Mouse (Mus musculus) forebrain, embryonic 16.5 days (tissue): Measurements from ENCODE around the gene Nmur1. TPM values are rescaled to one million over a fixed set of nuclear protein-coding genes. Genes with fewer than 3 reads are reported as not detected.
A peak's percentile ranks its signal among the peaks of the same experiment; 100 is the strongest.
"Not testable (repeated sequence)": the region's sequence is repeated elsewhere in the genome, so short reads cannot be mapped to it uniquely, and the experiment has no call there.

Source experiments
- ATAC-seq: fragments of 200-750 bp; cut with Nextera tagmentation; 2 replicates; pipeline ENCODE4 v1.8.0; 2017; ENCODE audit warnings: mild to moderate bottlenecking, moderate library complexity
- H3K27ac ChIP-seq: fragments of 300-500 bp; sonication (generic); 2 replicates; pipeline ENCODE4 v1.5.1; 2014; ENCODE audit warnings: low read length, control low read depth
- H3K27me3 ChIP-seq: fragments of 300-500 bp; sonication (generic); replicated peaks from 2 replicates; pipeline ENCODE4 v1.6.1; 2014; ENCODE audit warnings: low read length; ENCODE audit not compliant: control insufficient read depth, insufficient read depth
- H3K36me3 ChIP-seq: fragments of 300-500 bp; sonication (generic); 2 replicates; pipeline ENCODE4 v1.6.1; 2014; ENCODE audit not compliant: control insufficient read depth, insufficient read depth
- H3K4me1 ChIP-seq: fragments of 300-500 bp; sonication (generic); replicated peaks from 2 replicates; pipeline ENCODE4 v1.6.1; 2014; ENCODE audit warnings: low read length; ENCODE audit not compliant: control insufficient read depth, insufficient read depth
- H3K4me2 ChIP-seq: fragments of 300-500 bp; sonication (generic); 2 replicates; pipeline ENCODE4 v1.6.1; 2014; ENCODE audit warnings: mild to moderate bottlenecking, low read length, control low read depth
- H3K4me3 ChIP-seq: fragments of 300-500 bp; sonication (generic); replicated peaks from 2 replicates; pipeline ENCODE4 v1.5.1; 2014; ENCODE audit warnings: mild to moderate bottlenecking, low read length, control low read depth
- H3K9ac ChIP-seq: fragments of 300-500 bp; sonication (generic); replicated peaks from 2 replicates; pipeline ENCODE4 v1.6.1; 2014; ENCODE audit warnings: low read depth, low read length, control low read depth
- H3K9me3 ChIP-seq: fragments of 300-500 bp; sonication (generic); 2 replicates; pipeline ENCODE4 v1.6.1; 2016; ENCODE audit warnings: low read length; ENCODE audit not compliant: control insufficient read depth
- WGBS: fragments of 180-500 bp; shearing (Covaris S2); extraction: QIAGEN DNeasy Blood & Tissue Kit; methylation state at CpG from one replicate; pipeline ENCODE4 v1.1.7; 2014; 5-methylcytosine and 5-hydroxymethylcytosine counted together
- polyA plus RNA-seq: library from polyadenylated mRNA; unstranded; fragments of >200 nt; fragmentation: Nextera tagmentation; extraction: Ambion mirVana; gene quantifications from 2 replicates; pipeline ENCODE4 v1.2.1, GENCODE M21; 2015

Nmur1 gene
- polyA plus RNA-seq, 1 experiment from 2014 or later: not detected

- ATAC-seq: no peak
- Histone ChIP-seq H3K9me3 (no peaks in the 10 kb centered on the region), H3K4me3 (no peak overlapping the region), H3K4me1 (no peaks in the 10 kb centered on the region), H3K9ac (no peak overlapping the region), H3K27ac (no peak overlapping the region), H3K4me2 (no peak overlapping the region), H3K27me3 (no peaks in the 10 kb centered on the region), H3K36me3 (peaks cover 32% of the 10 kb centered on the region)
- 88% methylated on average over 3 of the region's 3 CpGs for WGBS
Observed at GRCm38 (mm10) chr1:86346851-86347715, 78.9 kb downstream of the Nmur1 start.

GRCm38 (mm10) chr1:86345956-86346355, 80.1 kb downstream of the Nmur1 start:
- no peak overlapping the region for H3K4me2 ChIP-seq
- ATAC-seq: no peak
- no peaks in the 10 kb centered on the region for H3K27me3 ChIP-seq
- H3K9me3 ChIP-seq: no peaks in the 10 kb centered on the region
- no peak overlapping the region for H3K9ac ChIP-seq
- no peaks in the 10 kb centered on the region for H3K4me1 ChIP-seq
- H3K36me3 ChIP-seq: peaks cover 21% of the 10 kb centered on the region
- 92% methylated on average over 4 of the region's 4 CpGs for WGBS
- H3K27ac ChIP-seq: no peak overlapping the region
- no peak overlapping the region for H3K4me3 ChIP-seq

GRCm38 (mm10) chr1:86345069-86345468, 81.0 kb downstream of the Nmur1 start:
- 97% methylated on average over 4 of the region's 4 CpGs for WGBS
- Histone ChIP-seq H3K9me3 (no peaks in the 10 kb centered on the region), H3K4me3 (no peak overlapping the region), H3K4me2 (no peak overlapping the region), H3K9ac (no peak overlapping the region), H3K36me3 (peaks cover 13% of the 10 kb centered on the region), H3K27me3 (no peaks in the 10 kb centered on the region), H3K27ac (no peak overlapping the region), H3K4me1 (no peaks in the 10 kb centered on the region)
- no peak for ATAC-seq

- H3K27me3 ChIP-seq: no peaks in the 10 kb centered on the region
Observed at GRCm38 (mm10) chr1:86343969-86344861, 81.8 kb downstream of the Nmur1 start.

GRCm38 (mm10) chr1:86343087-86343645, 82.9 kb downstream of the Nmur1 start:
- no peaks in the 10 kb centered on the region for H3K27me3 ChIP-seq
- H3K27ac ChIP-seq: no peak overlapping the region
- H3K9ac ChIP-seq: no peak overlapping the region
- H3K4me1 ChIP-seq: no peaks in the 10 kb centered on the region
- H3K9me3 ChIP-seq: no peaks in the 10 kb centered on the region
- H3K4me2 ChIP-seq: no peak overlapping the region
- 100% methylated on average over 1 of the region's 1 CpGs for WGBS
- no peak for ATAC-seq
- no peak overlapping the region for H3K4me3 ChIP-seq
- H3K36me3 ChIP-seq: peaks cover 3% of the 10 kb centered on the region

More at GRCm38 (mm10) chr1:86343969-86344861, 81.8 kb downstream of the Nmur1 start:
- H3K4me1 ChIP-seq: no peaks in the 10 kb centered on the region
- H3K27ac ChIP-seq: no peak overlapping the region
- no peaks in the 10 kb centered on the region for H3K9me3 ChIP-seq
- ATAC-seq: no peak
- no peak overlapping the region for H3K4me3 ChIP-seq
- H3K4me2 ChIP-seq: no peak overlapping the region
- H3K36me3 ChIP-seq: peaks cover 10% of the 10 kb centered on the region
- 75% methylated on average over 4 of the region's 4 CpGs for WGBS
- H3K9ac ChIP-seq: no peak overlapping the region

- 91% methylated on average over 2 of the region's 2 CpGs for WGBS
- H3K4me1 ChIP-seq: no peaks in the 10 kb centered on the region
- no peaks in the 10 kb centered on the region for H3K27me3 ChIP-seq
- H3K4me3 ChIP-seq: no peak overlapping the region
- ATAC-seq: no peak
- no peaks in the 10 kb centered on the region for H3K9me3 ChIP-seq
- no peaks in the 10 kb centered on the region for H3K36me3 ChIP-seq
- no peak overlapping the region for H3K4me2 ChIP-seq
- H3K9ac ChIP-seq: no peak overlapping the region
- no peak overlapping the region for H3K27ac ChIP-seq
Observed at GRCm38 (mm10) chr1:86342371-86342770, 83.7 kb downstream of the Nmur1 start.

GRCm38 (mm10) chr1:86341096-86341495, 84.9 kb downstream of the Nmur1 start:
- not testable (repeated sequence) for H3K36me3 ChIP-seq, H3K4me2 ChIP-seq, ATAC-seq, H3K4me3 ChIP-seq, H3K9me3 ChIP-seq, H3K4me1 ChIP-seq, H3K9ac ChIP-seq, H3K27me3 ChIP-seq, H3K27ac ChIP-seq
- 92% methylated on average over 2 of the region's 2 CpGs for WGBS

- H3K4me2 ChIP-seq: no peak overlapping the region
- WGBS: 33% methylated on average over 4 of the region's 4 CpGs
- no peaks in the 10 kb centered on the region for H3K27me3 ChIP-seq
Observed at GRCm38 (mm10) chr1:86339156-86339812, 86.7 kb downstream of the Nmur1 start.

GRCm38 (mm10) chr1:86336330-86336729, 89.7 kb downstream of the Nmur1 start:
- H3K27ac ChIP-seq: no peak overlapping the region
- no peak for ATAC-seq
- H3K36me3 ChIP-seq: no peaks in the 10 kb centered on the region
- no peaks in the 10 kb centered on the region for H3K27me3 ChIP-seq
- 45% methylated on average over 2 of the region's 2 CpGs for WGBS
- no peaks in the 10 kb centered on the region for H3K9me3 ChIP-seq
- H3K9ac ChIP-seq: no peak overlapping the region
- H3K4me1 ChIP-seq: no peaks in the 10 kb centered on the region
- H3K4me3 ChIP-seq: no peak overlapping the region
- H3K4me2 ChIP-seq: no peak overlapping the region

More at GRCm38 (mm10) chr1:86339156-86339812, 86.7 kb downstream of the Nmur1 start:
- Histone ChIP-seq H3K9me3 (no peaks in the 10 kb centered on the region), H3K27ac (no peak overlapping the region), H3K4me1 (no peaks in the 10 kb centered on the region), H3K9ac (no peak overlapping the region), H3K36me3 (no peaks in the 10 kb centered on the region), H3K4me3 (no peak overlapping the region)
- peak; percentile 87 for ATAC-seq
